Mouse (Mus musculus) adrenal gland (tissue): ENCODE measurements around the gene Trip13.

Source experiments
- intact Hi-C: fragments of 180-260 bp; cut with DNase I; formaldehyde crosslinking; loops from one replicate; pipeline ENCODE4 v1.15.1; 2025
- microRNA-seq, 2 experiments: library from miRNA; unstranded; fragments of <30 nt; microRNA quantifications; one replicate each; pipeline ENCODE4; 2019

Trip13 gene

GRCm38 (mm10) chr13:73892493-73893178 is 44.9 kb downstream of the Trip13 start:
- intact Hi-C loops = no loop called here

- intact Hi-C loops = no loop called here
These were observed 50.1 kb downstream of the Trip13 start for GRCm38 (mm10) chr13:73887415-73887874.

GRCm38 (mm10) chr13:73886601-73887000 is 51.0 kb downstream of the Trip13 start:
- intact Hi-C loops = no loop called here

- intact Hi-C loops = no loop called here
These were observed 51.5 kb downstream of the Trip13 start for GRCm38 (mm10) chr13:73886066-73886465.

- intact Hi-C loops = no loop called here
These were observed 51.9 kb downstream of the Trip13 start for GRCm38 (mm10) chr13:73885656-73886055.

- intact Hi-C loops = no loop called here
These were observed 56.2 kb downstream of the Trip13 start for GRCm38 (mm10) chr13:73881347-73881746.

GRCm38 (mm10) chr13:73879824-73880223 is 57.8 kb downstream of the Trip13 start:
- intact Hi-C loops = no loop called here

GRCm38 (mm10) chr13:73872159-73872558 is 65.4 kb downstream of the Trip13 start:
- intact Hi-C loops = no loop called here

Small RNA genes lying within 50 kb of the gene (microRNA-seq; reads per million reads assigned to microRNA genes)
- 0 reads per million in 2 experiments for gene Gm25197
